Mouse (Mus musculus) cerebellum, adult 11 months (tissue): ENCODE measurements at regions not wholly inside any gene's neighbourhood (a gene's known extent, or its start where the extent isn't known, plus 50 kb on each side); places are given as distances from the start of the nearest gene placed in this dataset.
A peak's percentile ranks its signal among the peaks of the same experiment; 100 is the strongest.

Experiments used
- DNase-seq: peaks from one replicate; pipeline ENCODE4 v3.0.0; 2022

DNA sequence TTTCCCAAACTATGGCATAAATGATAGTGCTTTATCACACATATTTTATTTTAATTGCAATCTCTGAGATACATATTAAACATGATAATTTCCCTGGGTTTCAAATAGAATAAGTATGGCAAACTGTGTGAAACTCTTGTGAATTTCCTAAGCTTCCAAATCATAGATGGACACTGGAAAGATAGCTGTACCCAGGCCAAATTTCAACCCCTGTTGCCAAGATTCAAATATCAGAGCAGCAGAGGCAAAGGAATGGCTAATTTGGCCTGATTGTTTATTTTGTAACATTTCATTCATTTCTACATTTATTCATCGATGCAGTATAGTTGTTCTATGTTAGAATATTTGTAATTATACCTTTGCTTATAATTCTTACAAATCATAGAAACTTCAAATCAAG lies 254.9 kb upstream of the Dppa4 start:
- DNase-seq, result no peak

- no peak for DNase-seq
Measured at GRCm38 (mm10) chr16:48050853-48051252, 232.7 kb upstream of the Dppa4 start.

GRCm38 (mm10) chr16:48074879-48075278 lies 208.7 kb upstream of the Dppa4 start:
- DNase-seq, result peak; percentile 23
